Mouse (Mus musculus) erythroblast, embryonic 14.5 days (primary cell): ENCODE data around the gene Shmt1. TPM values are rescaled to one million over a fixed set of nuclear protein-coding genes. Genes with fewer than 3 reads are reported as not detected.
"Not testable (repeated sequence)": the region's sequence is repeated elsewhere in the genome, so short reads cannot be mapped to it uniquely, and the experiment has no call there.

ENCODE experiments used
- H3K27me3 ChIP-seq: 2 replicates; pipeline ENCODE4 v1.6.1; 2012; ENCODE audit warnings: inconsistent platforms; ENCODE audit not compliant: control insufficient read depth
- H3K36me3 ChIP-seq: 2 replicates; pipeline ENCODE4 v1.6.1; 2012; ENCODE audit warnings: mild to moderate bottlenecking, inconsistent platforms; ENCODE audit not compliant: control insufficient read depth
- H3K4me1 ChIP-seq: 2 replicates; pipeline ENCODE4 v1.6.1; 2012; ENCODE audit warnings: inconsistent platforms; ENCODE audit not compliant: control insufficient read depth
- H3K4me3 ChIP-seq: replicated peaks from 2 replicates; pipeline ENCODE3; 2012; ENCODE audit warnings: moderate library complexity, mild to moderate bottlenecking, inconsistent platforms
- H3K9me3 ChIP-seq: 2 replicates; pipeline ENCODE4 v1.6.1; 2012; ENCODE audit warnings: low read length, inconsistent platforms, mixed read lengths; ENCODE audit not compliant: control insufficient read depth
- GATA1 ChIP-seq: IDR thresholded peaks from 2 replicates; pipeline ENCODE4 v1.6.1; 2012; ENCODE audit warnings: low read length, inconsistent platforms, mixed read lengths
- TAL1 ChIP-seq: IDR thresholded peaks from 3 replicates; pipeline ENCODE4 v1.6.1; 2012; ENCODE audit warnings: low read length, inconsistent platforms, mixed read lengths
- polyA plus RNA-seq: library from polyadenylated mRNA; stranded (reverse); fragments of >175 nt; gene quantifications from 2 replicates; pipeline ENCODE4 v1.2.3, GENCODE M21; 2012

Gene Shmt1
- polyA plus RNA-seq = not detected in 2 replicates

GRCm38 (mm10) chr11:60811618-60812017 is at the start of gene Shmt1:
TSS of gene Shmt1 (minus strand) at chr11:60811718.
- not testable (repeated sequence) for H3K36me3 ChIP-seq, H3K27me3 ChIP-seq, H3K9me3 ChIP-seq
- Histone ChIP-seq H3K4me1 (peaks cover 15% of the 10 kb centered on the region), H3K4me3 (peak within 1 kb of the TSS; percentile 60)

- TF ChIP-seq GATA1 = no peak
- H3K9me3 ChIP-seq = no peaks in the 10 kb centered on the region
- no peaks in the 10 kb centered on the region for H3K27me3 ChIP-seq
- peaks cover 89% of the 10 kb centered on the region for H3K36me3 ChIP-seq
- H3K4me1 ChIP-seq = peaks cover under 1% of the 10 kb centered on the region
- no peak overlapping the region for H3K4me3 ChIP-seq
Measured at GRCm38 (mm10) chr11:60856587-60856986, 45.1 kb upstream of the Shmt1 start.

- TF ChIP-seq TAL1 (no peak), GATA1 (no peak)
- Histone ChIP-seq H3K27me3 (no peaks in the 10 kb centered on the region), H3K36me3 (peaks cover 60% of the 10 kb centered on the region), H3K9me3 (no peaks in the 10 kb centered on the region), H3K4me1 (no peaks in the 10 kb centered on the region), H3K4me3 (no peak overlapping the region)
Measured at GRCm38 (mm10) chr11:60845415-60845814, 33.9 kb upstream of the Shmt1 start.

GRCm38 (mm10) chr11:60843412-60843811 is 31.9 kb upstream of the Shmt1 start:
- no peaks in the 10 kb centered on the region for H3K9me3 ChIP-seq
- peaks cover 3% of the 10 kb centered on the region; the same call in 1 of the 2 replicates for H3K4me1 ChIP-seq
- peaks cover 47% of the 10 kb centered on the region for H3K36me3 ChIP-seq
- H3K4me3 ChIP-seq = no peak overlapping the region
- TF ChIP-seq TAL1 (no peak), GATA1 (no peak)
- H3K27me3 ChIP-seq = no peaks in the 10 kb centered on the region

- no peak overlapping the region for H3K4me3 ChIP-seq
- no peaks in the 10 kb centered on the region for H3K27me3 ChIP-seq
- peaks cover 42% of the 10 kb centered on the region for H3K36me3 ChIP-seq
- H3K4me1 ChIP-seq = peaks cover 3% of the 10 kb centered on the region; the same call in 1 of the 2 replicates
- no peaks in the 10 kb centered on the region for H3K9me3 ChIP-seq
- no peak for TF ChIP-seq GATA1
- no peak; the same call in 2 of the 3 replicates for TF ChIP-seq TAL1
Measured at GRCm38 (mm10) chr11:60841467-60842200, 30.1 kb upstream of the Shmt1 start.

- TF ChIP-seq GATA1 (no peak), TAL1 (no peak)
- H3K36me3 ChIP-seq = peaks cover 21% of the 10 kb centered on the region
- peaks cover 8% of the 10 kb centered on the region for H3K4me1 ChIP-seq
- H3K9me3 ChIP-seq = no peaks in the 10 kb centered on the region
- H3K27me3 ChIP-seq = no peaks in the 10 kb centered on the region
- H3K4me3 ChIP-seq = no peak overlapping the region
Measured at GRCm38 (mm10) chr11:60837644-60838406, 26.3 kb upstream of the Shmt1 start.

GRCm38 (mm10) chr11:60836897-60837296 is 25.4 kb upstream of the Shmt1 start:
- TF ChIP-seq TAL1 (no peak), GATA1 (no peak)
- H3K9me3 ChIP-seq = no peaks in the 10 kb centered on the region
- peaks cover 23% of the 10 kb centered on the region for H3K36me3 ChIP-seq
- no peak overlapping the region for H3K4me3 ChIP-seq
- H3K4me1 ChIP-seq = peaks cover 12% of the 10 kb centered on the region
- no peaks in the 10 kb centered on the region for H3K27me3 ChIP-seq

- Histone ChIP-seq H3K4me3 (peak within 1 kb of the TSS; percentile 83), H3K9me3 (no peaks in the 10 kb centered on the region), H3K4me1 (peaks cover 31% of the 10 kb centered on the region), H3K27me3 (no peaks in the 10 kb centered on the region), H3K36me3 (peaks cover 13% of the 10 kb centered on the region)
- TF ChIP-seq TAL1 = no peak
Measured at GRCm38 (mm10) chr11:60830433-60831052, 19.0 kb upstream of the Shmt1 start, which contains the start of gene Dhrs7b. TSS of gene Dhrs7b (plus strand) at chr11:60830631.

GRCm38 (mm10) chr11:60828903-60829302 is 17.4 kb upstream of the Shmt1 start:
- H3K4me3 ChIP-seq = no peak overlapping the region
- H3K9me3 ChIP-seq = no peaks in the 10 kb centered on the region
- TF ChIP-seq TAL1 (no peak), GATA1 (no peak)
- peaks cover 6% of the 10 kb centered on the region for H3K36me3 ChIP-seq
- peaks cover 25% of the 10 kb centered on the region for H3K4me1 ChIP-seq
- H3K27me3 ChIP-seq = no peaks in the 10 kb centered on the region
